ENCODE assay signal across 24 mouse cellular contexts in the genomic region with DNA sequence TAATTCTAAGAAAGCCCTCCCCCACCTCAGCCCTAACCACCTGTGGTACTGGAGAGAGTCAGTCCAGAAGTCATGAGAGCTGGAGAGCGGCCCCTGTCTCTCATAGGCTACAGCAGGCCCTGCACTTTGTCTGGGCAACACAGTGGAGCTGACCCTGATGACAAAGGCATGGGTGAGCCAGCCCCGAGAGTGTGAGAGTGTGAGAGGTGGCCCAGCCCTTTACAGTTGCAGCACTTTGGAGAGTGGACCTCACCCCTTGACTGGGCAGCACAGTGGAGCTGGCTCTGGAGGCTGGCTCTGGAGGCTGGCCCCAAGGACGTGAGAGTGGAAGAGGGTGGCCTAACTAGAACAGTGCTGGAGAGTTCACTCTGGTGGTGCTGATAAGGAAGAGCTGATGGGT. TPM values are rescaled to one million over a fixed set of nuclear protein-coding genes. Genes with fewer than 3 reads are reported as not detected.
DNase-seq lines count a peak whose midpoint lies in the region; ATAC-seq and TF ChIP-seq lines count a peak whose summit lies in the region.
"Had no signal": no experiment of that assay in that cellular context is flagged by ENCODE, and none has a peak within 500 bp of the region (broad histone marks: within the 10 kb centered on the region; RNA-seq: fewer than 3 reads in every experiment).

No protein-coding gene starts in this region.

- TF ChIP-seq EP300 in heart, adult 2 months (IDR thresholded peaks at IDR 0.05; ENCODE audit: insufficient read depth, low read depth, low read length): no peak

- H3K4me3 ChIP-seq in heart, embryonic 12.5 days: no peak overlapping the region
- no peak overlapping the region for H3K4me3 ChIP-seq in heart, adult 2 months
- no peak overlapping the region for H3K4me3 ChIP-seq in midbrain, embryonic 11.5 days (ENCODE audit: low read depth, low read length)
- no peak overlapping the region for H3K4me3 ChIP-seq in midbrain, embryonic 15.5 days
- H3K4me3 ChIP-seq in neural tube, embryonic 14.5 days (ENCODE audit: low read depth, low read length): no peak overlapping the region
- H3K4me3 ChIP-seq: forebrain, embryonic 10.5 days; forebrain, embryonic 13.5 days; hindbrain, embryonic 12.5 days; intestine, embryonic 15.5 days had no signal

- H3K9ac ChIP-seq in heart, embryonic 12.5 days: no peak overlapping the region
- H3K9ac ChIP-seq in heart, adult 2 months (ENCODE audit: low read depth, low read length): no peak overlapping the region
- H3K9ac ChIP-seq in midbrain, embryonic 11.5 days (ENCODE audit: low read length): no peak overlapping the region
- no peak overlapping the region for H3K9ac ChIP-seq in midbrain, embryonic 15.5 days
- no peak overlapping the region for H3K9ac ChIP-seq in neural tube, embryonic 14.5 days (replicated peaks; ENCODE audit: low read depth, low read length)
- H3K9ac ChIP-seq: forebrain, embryonic 13.5 days; hindbrain, embryonic 12.5 days; intestine, embryonic 15.5 days had no signal

- no peak for TF ChIP-seq POLR2A in heart, adult 2 months (IDR thresholded peaks at IDR 0.05; ENCODE audit: insufficient read depth, low read depth, low read length)

- H3K27me3 ChIP-seq in heart, embryonic 12.5 days (replicated peaks): no peaks in the 10 kb centered on the region
- H3K27me3 ChIP-seq in heart, adult 2 months (ENCODE audit: control insufficient read depth, insufficient read depth, low read length): no peaks in the 10 kb centered on the region
- no peaks in the 10 kb centered on the region for H3K27me3 ChIP-seq in midbrain, embryonic 11.5 days (ENCODE audit: control insufficient read depth, insufficient read depth, low read length)
- no peaks in the 10 kb centered on the region for H3K27me3 ChIP-seq in midbrain, embryonic 15.5 days (replicated peaks)
- H3K27me3 ChIP-seq in neural tube, embryonic 14.5 days (ENCODE audit: control insufficient read depth, insufficient read depth, low read length): no peaks in the 10 kb centered on the region
- H3K27me3 ChIP-seq: forebrain, embryonic 13.5 days; hindbrain, embryonic 12.5 days; intestine, embryonic 15.5 days had no signal

- DNase-seq in heart, adult 2 months: no peak
- DNase-seq in midbrain, embryonic 11.5 days (ENCODE audit: low spot score, missing footprints): peak; percentile 4
- DNase-seq in neural tube, embryonic 10.5 days (ENCODE audit: extremely low spot score, low spot score): no peak
- DNase-seq in cerebellum, adult 8-10 months: no peak
- DNase-seq: adrenal gland, adult 8-10 months; adrenal gland, postnatal 25 days; cerebellum, adult 11-12 months; cerebellum, adult 9-10 months; cerebellum, postnatal 14 days; gastrocnemius, postnatal 10 days; gastrocnemius, postnatal 36 days; heart, postnatal 4 days had no signal

- H3K36me3 ChIP-seq in heart, embryonic 12.5 days: no peaks in the 10 kb centered on the region
- no peaks in the 10 kb centered on the region for H3K36me3 ChIP-seq in heart, adult 2 months (ENCODE audit: control insufficient read depth, insufficient read depth, low read length)
- H3K36me3 ChIP-seq in midbrain, embryonic 11.5 days (ENCODE audit: control insufficient read depth, insufficient read depth, low read length): no peaks in the 10 kb centered on the region
- no peaks in the 10 kb centered on the region for H3K36me3 ChIP-seq in midbrain, embryonic 15.5 days (replicated peaks)
- no peaks in the 10 kb centered on the region for H3K36me3 ChIP-seq in neural tube, embryonic 14.5 days (ENCODE audit: control insufficient read depth, insufficient read depth, low read length)
- H3K36me3 ChIP-seq: forebrain, embryonic 10.5 days; hindbrain, embryonic 12.5 days; intestine, embryonic 15.5 days had no signal

- no peaks in the 10 kb centered on the region for H3K9me3 ChIP-seq in heart, embryonic 12.5 days (replicated peaks)
- no peaks in the 10 kb centered on the region for H3K9me3 ChIP-seq in midbrain, embryonic 11.5 days (ENCODE audit: control insufficient read depth, low read length)
- no peaks in the 10 kb centered on the region for H3K9me3 ChIP-seq in midbrain, embryonic 15.5 days
- H3K9me3 ChIP-seq in neural tube, embryonic 14.5 days (ENCODE audit: control insufficient read depth, low read length): no peaks in the 10 kb centered on the region
- H3K9me3 ChIP-seq: forebrain, embryonic 10.5 days; forebrain, embryonic 13.5 days; hindbrain, embryonic 12.5 days; intestine, embryonic 15.5 days had no signal

- 73% methylated on average over 3 of the region's 3 CpGs for WGBS in heart, embryonic 12.5 days
- WGBS in heart, adult 2 months: 82% methylated on average over 3 of the region's 3 CpGs
- 87% methylated on average over 3 of the region's 3 CpGs for WGBS in midbrain, embryonic 11.5 days
- WGBS in midbrain, embryonic 15.5 days: 87% methylated on average over 3 of the region's 3 CpGs
- 87% methylated on average over 3 of the region's 3 CpGs for whole genome bisulfite sequencing in neural tube, embryonic 14.5 days

- H3K27ac ChIP-seq in heart, embryonic 12.5 days (ENCODE audit: poor library complexity, severe bottlenecking): no peak overlapping the region
- H3K27ac ChIP-seq in heart, adult 2 months: no peak overlapping the region
- H3K27ac ChIP-seq in midbrain, embryonic 11.5 days (ENCODE audit: low read depth, low read length): no peak overlapping the region
- no peak overlapping the region for H3K27ac ChIP-seq in midbrain, embryonic 15.5 days
- no peak overlapping the region for H3K27ac ChIP-seq in neural tube, embryonic 14.5 days (ENCODE audit: low read depth, low read length)
- H3K27ac ChIP-seq: forebrain, embryonic 10.5 days; forebrain, embryonic 13.5 days; hindbrain, embryonic 12.5 days; intestine, embryonic 15.5 days had no signal

- intact Hi-C loops in heart, adult 2 months (cut with DNase I): no loop called here

- H3K79me2 ChIP-seq in heart, adult 2 months (replicated peaks; ENCODE audit: control insufficient read depth, insufficient read depth, low read length): no peaks in the 10 kb centered on the region

- H3K4me2 ChIP-seq in heart, embryonic 12.5 days: no peak overlapping the region
- H3K4me2 ChIP-seq in midbrain, embryonic 11.5 days: no peak overlapping the region
- no peak overlapping the region for H3K4me2 ChIP-seq in midbrain, embryonic 15.5 days
- H3K4me2 ChIP-seq in neural tube, embryonic 14.5 days (ENCODE audit: low read depth, low read length): no peak overlapping the region
- H3K4me2 ChIP-seq: forebrain, embryonic 13.5 days; hindbrain, embryonic 12.5 days; intestine, embryonic 15.5 days had no signal

- peak; percentile 41; the same call in 1 of the 2 replicates for ATAC-seq in heart, embryonic 12.5 days (ENCODE audit: insufficient number of reproducible peaks, low FRiP score)
- no peak for ATAC-seq in midbrain, embryonic 11.5 days (ENCODE audit: low FRiP score)
- ATAC-seq in midbrain, embryonic 15.5 days (replicated peaks): no peak
- peak; percentile 21; the same call in 1 of the 2 replicates for ATAC-seq in neural tube, embryonic 14.5 days (ENCODE audit: low read depth)
- ATAC-seq: activated CD4-positive, CD25-positive, alpha-beta regulatory T cell, adult 4 months; CD4-positive, CD25-positive, alpha-beta regulatory T cell, adult 4 months; forebrain, embryonic 13.5 days; forebrain, embryonic 16.5 days; hindbrain, embryonic 16.5 days; intestine, embryonic 15.5 days had no signal

- peaks cover 7% of the 10 kb centered on the region for H3K4me1 ChIP-seq in heart, embryonic 12.5 days (replicated peaks)
- H3K4me1 ChIP-seq in heart, adult 2 months (ENCODE audit: control insufficient read depth, insufficient read depth, low read length): no peaks in the 10 kb centered on the region
- H3K4me1 ChIP-seq in midbrain, embryonic 11.5 days (ENCODE audit: control insufficient read depth, insufficient read depth, low read length): no peaks in the 10 kb centered on the region
- H3K4me1 ChIP-seq in midbrain, embryonic 15.5 days: no peaks in the 10 kb centered on the region
- H3K4me1 ChIP-seq in neural tube, embryonic 14.5 days (ENCODE audit: control insufficient read depth, insufficient read depth, low read length): no peaks in the 10 kb centered on the region
- H3K4me1 ChIP-seq: forebrain, embryonic 10.5 days; forebrain, embryonic 13.5 days; hindbrain, embryonic 12.5 days had no signal

- no peak for TF ChIP-seq CTCF in heart, adult 2 months (IDR thresholded peaks at IDR 0.05)

RNA-seq across cellular contexts. Expression of a gene that starts 20.2 kb away (rescaled TPM):
- 42.0 and 45.6 TPM in 2 replicates for polyA plus RNA-seq in heart, embryonic 12.5 days (2016; fragmentation: Nextera tagmentation; extraction: Ambion mirVana)
- 10 to 100 TPM; 41.3 to 41.7 TPM for total RNA-seq in heart, adult 2 months (2021)
- polyA plus RNA-seq in heart, adult 2 months (2012; rRNA removed): 25.6 and 47.0 TPM in 2 replicates
- polyA plus RNA-seq in midbrain, embryonic 11.5 days (2014; fragmentation: Nextera tagmentation; extraction: Ambion mirVana): 13.4 and 17.9 TPM in 2 replicates
- polyA plus RNA-seq in midbrain, embryonic 15.5 days (2015; fragmentation: Nextera tagmentation; extraction: Ambion mirVana): 6.1 and 6.4 TPM in 2 replicates
- polyA plus RNA-seq in neural tube, embryonic 14.5 days (2014; fragmentation: Nextera tagmentation; extraction: Ambion mirVana): 7.0 and 10.7 TPM in 2 replicates
- total RNA-seq: granulocyte monocyte progenitor cell, adult 5-6 weeks had no signal
- polyA plus RNA-seq: activated CD4-positive, CD25-positive, alpha-beta regulatory T cell, adult 4 months; CD4-positive, CD25-positive, alpha-beta regulatory T cell, adult 4 months had no signal

Comparison
In these comparisons a context has a peak if more than half of its experiments do, and no peak if none do; other contexts are left out.
1. ATAC-seq: peak in heart, embryonic 12.5 days (single experiment) and neural tube, embryonic 14.5 days (single experiment); none in midbrain, embryonic 11.5 days (single experiment) and midbrain, embryonic 15.5 days (single experiment).